Mouse (Mus musculus) intestine, embryonic 14.5 days (tissue): ENCODE measurements at regions not wholly inside any gene's neighbourhood (a gene's known extent, or its start where the extent isn't known, plus 50 kb on each side); places are given as distances from the start of the nearest gene placed in this dataset.

Source experiments
- ATAC-seq: fragments of 200-750 bp; cut with Nextera tagmentation; replicated peaks from 2 replicates; pipeline ENCODE4 v1.8.0; 2017; ENCODE audit warnings: low read depth, moderate number of reproducible peaks, moderate TSS enrichment, moderate library complexity; ENCODE audit not compliant: low FRiP score, low TSS enrichment
- DNase-seq: peaks from one replicate; pipeline ENCODE4 v3.0.0-alpha.2; 2018; ENCODE audit warnings: low spot score
- H3K27ac ChIP-seq: fragments of 300-500 bp; sonication (generic); 2 replicates; pipeline ENCODE4 v1.5.1; 2014; ENCODE audit warnings: low read depth, mild to moderate bottlenecking, control low read depth
- H3K27me3 ChIP-seq: fragments of 300-500 bp; sonication (generic); replicated peaks from 2 replicates; pipeline ENCODE4 v1.6.1; 2014; ENCODE audit warnings: low read length, control low read depth; ENCODE audit not compliant: control insufficient read depth, insufficient read depth
- H3K36me3 ChIP-seq: fragments of 300-500 bp; sonication (generic); 2 replicates; pipeline ENCODE4 v1.6.1; 2014; ENCODE audit warnings: low read length, control low read depth; ENCODE audit not compliant: control insufficient read depth, insufficient read depth
- H3K4me1 ChIP-seq: fragments of 300-500 bp; sonication (generic); replicated peaks from 2 replicates; pipeline ENCODE4 v1.6.1; 2014; ENCODE audit warnings: low read length, control low read depth, mixed read lengths; ENCODE audit not compliant: control insufficient read depth, insufficient read depth
- H3K4me2 ChIP-seq: fragments of 300-500 bp; sonication (generic); 2 replicates; pipeline ENCODE4 v1.6.1; 2014; ENCODE audit warnings: low read length
- H3K4me3 ChIP-seq: fragments of 300-500 bp; sonication (generic); 2 replicates; pipeline ENCODE4 v1.5.1; 2014; ENCODE audit warnings: low read depth, low read length, control low read depth, mixed read lengths
- H3K9ac ChIP-seq: fragments of 300-500 bp; sonication (generic); 2 replicates; pipeline ENCODE4 v1.6.1; 2014; ENCODE audit warnings: mild to moderate bottlenecking, low read length
- H3K9me3 ChIP-seq: fragments of 300-500 bp; sonication (generic); 2 replicates; pipeline ENCODE4 v1.6.1; 2016; ENCODE audit warnings: low read length, control low read depth; ENCODE audit not compliant: control insufficient read depth
- WGBS: fragments of 180-500 bp; shearing (Covaris S2); extraction: QIAGEN DNeasy Blood & Tissue Kit; methylation state at CpG from one replicate; pipeline ENCODE4 v1.1.7; 2014; 5-methylcytosine and 5-hydroxymethylcytosine counted together

- no peak for DNase-seq
- H3K9ac ChIP-seq: no peak overlapping the region
- H3K4me3 ChIP-seq: no peak overlapping the region
- no peak overlapping the region for H3K4me2 ChIP-seq
- H3K27ac ChIP-seq: no peak overlapping the region
- ATAC-seq: no peak
- H3K4me1 ChIP-seq: 0 out of 2 replicates have a peak, but pooled peaks cover 7% of the 10 kb centered on the region
- H3K27me3 ChIP-seq: no peaks in the 10 kb centered on the region
- H3K9me3 ChIP-seq: no peaks in the 10 kb centered on the region
- H3K36me3 ChIP-seq: no peaks in the 10 kb centered on the region
- WGBS: 61% methylated on average over 6 of the region's 6 CpGs
These were observed 85.4 kb downstream of the Rpap3 start for GRCm38 (mm10) chr15:97620261-97620660.

DNA sequence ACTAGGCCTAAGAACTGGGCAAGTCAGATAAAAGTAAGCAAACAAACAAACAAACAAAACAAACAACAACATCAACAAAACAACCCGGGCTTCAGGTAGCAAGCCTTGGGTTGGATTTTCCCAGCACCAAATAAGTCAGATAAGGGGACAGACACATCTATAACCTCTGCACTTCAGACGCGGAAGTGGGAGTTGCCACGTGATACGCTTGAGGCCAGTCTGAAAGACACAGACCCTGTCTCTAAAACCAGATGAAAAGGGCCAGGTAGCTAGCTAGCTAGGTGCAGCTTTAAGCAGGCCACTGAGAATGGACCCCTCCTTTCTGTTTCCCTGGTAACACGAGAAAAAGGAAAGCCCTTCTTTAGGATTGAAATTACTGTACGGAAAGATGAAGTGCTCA, 85.9 kb downstream of the Rpap3 start:
- no peak overlapping the region for H3K9ac ChIP-seq
- H3K4me3 ChIP-seq: no peak overlapping the region
- no peaks in the 10 kb centered on the region for H3K9me3 ChIP-seq
- 0 out of 2 replicates have a peak, but pooled peaks cover 7% of the 10 kb centered on the region for H3K4me1 ChIP-seq
- WGBS: 84% methylated on average over 7 of the region's 7 CpGs
- no peaks in the 10 kb centered on the region for H3K27me3 ChIP-seq
- no peak for DNase-seq
- ATAC-seq: no peak
- H3K4me2 ChIP-seq: no peak overlapping the region
- H3K36me3 ChIP-seq: no peaks in the 10 kb centered on the region
- H3K27ac ChIP-seq: no peak overlapping the region

DNA sequence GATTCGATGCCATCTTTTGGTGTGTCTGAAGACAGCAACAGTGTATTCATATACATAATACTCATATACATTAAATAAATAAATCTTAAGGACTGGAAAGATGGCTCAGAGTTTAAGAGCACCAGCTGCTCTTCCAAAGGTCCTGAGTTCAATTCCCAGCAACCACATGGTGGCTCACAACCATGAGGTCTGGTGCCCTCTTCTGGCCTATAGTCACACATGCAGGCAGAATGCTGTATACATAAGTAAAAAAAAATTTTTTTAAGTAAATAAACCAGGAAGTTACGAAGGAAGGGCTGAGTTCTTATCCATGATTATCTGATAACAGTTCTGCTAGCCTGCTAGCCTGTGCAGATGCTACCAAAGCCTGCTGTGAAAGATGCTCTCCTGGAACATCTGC, 93.3 kb downstream of the Rpap3 start:
- Histone ChIP-seq H3K4me3 (no peak overlapping the region), H3K9ac (no peak overlapping the region), H3K9me3 (no peaks in the 10 kb centered on the region), H3K36me3 (no peaks in the 10 kb centered on the region), H3K4me2 (no peak overlapping the region), H3K27ac (no peak overlapping the region), H3K27me3 (no peaks in the 10 kb centered on the region), H3K4me1 (no peaks in the 10 kb centered on the region)
- DNase-seq: no peak
- no peak for ATAC-seq
- 82% methylated on average over 2 of the region's 2 CpGs for WGBS

DNA sequence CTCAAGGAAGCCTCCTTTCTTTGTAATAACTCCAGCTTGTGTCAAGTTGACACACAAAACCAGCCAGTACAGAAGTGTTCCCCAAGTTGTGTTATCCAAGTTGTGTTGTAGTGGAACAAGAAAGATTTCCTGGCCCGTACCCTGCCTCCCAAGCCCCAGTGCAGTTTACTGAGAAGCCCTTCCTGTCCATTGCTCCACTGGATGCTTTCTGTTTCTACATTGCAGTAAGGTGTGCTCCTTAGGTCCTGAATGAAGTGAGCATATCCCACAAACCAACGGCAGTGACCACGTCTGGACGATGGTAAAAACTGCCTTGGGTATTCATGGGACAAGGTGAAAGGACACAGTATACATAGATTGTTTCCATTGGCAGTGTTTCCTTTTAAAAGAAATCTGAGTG, 94.9 kb downstream of the Rpap3 start:
- WGBS: 92% methylated on average over 4 of the region's 4 CpGs
- Histone ChIP-seq H3K4me1 (peaks cover 7% of the 10 kb centered on the region), H3K27me3 (no peaks in the 10 kb centered on the region), H3K9me3 (no peaks in the 10 kb centered on the region), H3K4me3 (no peak overlapping the region), H3K4me2 (no peak overlapping the region), H3K27ac (no peak overlapping the region), H3K9ac (no peak overlapping the region), H3K36me3 (no peaks in the 10 kb centered on the region)
- ATAC-seq: no peak
- DNase-seq: no peak

DNA sequence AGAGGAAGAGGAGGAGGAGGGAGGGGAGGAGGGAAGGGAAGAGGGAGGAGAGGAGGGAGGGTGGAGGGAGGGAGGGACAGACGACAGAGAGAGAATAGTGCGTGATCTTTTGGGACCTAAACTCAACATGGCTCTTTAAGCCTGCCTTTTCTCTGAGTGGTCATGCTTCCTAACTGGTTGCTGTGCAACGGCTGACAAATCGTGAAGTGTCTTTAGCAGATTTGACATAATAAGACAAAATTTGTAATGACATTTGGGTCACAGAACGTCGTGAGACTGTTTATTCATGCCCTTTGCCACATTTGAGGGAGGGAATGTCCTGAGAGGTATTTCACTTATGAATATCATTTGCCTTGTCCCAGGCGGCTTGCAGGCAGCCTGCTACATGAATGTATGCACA, 96.1 kb downstream of the Rpap3 start:
- Histone ChIP-seq H3K9ac (no peak overlapping the region), H3K27ac (no peak overlapping the region), H3K4me3 (no peak overlapping the region), H3K27me3 (no peaks in the 10 kb centered on the region), H3K9me3 (no peaks in the 10 kb centered on the region), H3K4me1 (peaks cover 7% of the 10 kb centered on the region), H3K4me2 (no peak overlapping the region), H3K36me3 (no peaks in the 10 kb centered on the region)
- WGBS: 69% methylated on average over 7 of the region's 7 CpGs
- ATAC-seq: no peak
- no peak for DNase-seq

DNA sequence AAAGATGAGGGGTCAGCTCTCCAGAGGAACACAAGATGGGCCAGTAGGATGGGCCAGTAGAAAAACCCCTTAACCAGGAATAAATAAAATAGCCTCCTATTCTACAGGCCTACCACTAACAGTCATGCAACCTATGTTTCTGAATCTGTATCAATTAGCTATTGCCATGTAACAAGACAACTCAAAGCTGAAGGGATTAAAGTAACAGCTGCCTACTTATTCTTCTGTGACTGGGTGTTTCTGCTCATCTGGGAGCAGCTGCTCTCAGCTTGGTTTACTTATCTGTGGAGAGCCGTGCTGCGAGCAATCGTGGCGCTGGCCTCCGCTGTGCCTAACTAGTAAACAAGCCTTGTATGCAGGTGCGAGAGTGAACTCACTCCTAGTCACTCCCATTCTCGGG, 97.0 kb downstream of the Rpap3 start:
- Histone ChIP-seq H3K4me2 (no peak overlapping the region), H3K36me3 (no peaks in the 10 kb centered on the region), H3K27me3 (no peaks in the 10 kb centered on the region), H3K9ac (no peak overlapping the region), H3K4me1 (peaks cover 7% of the 10 kb centered on the region), H3K9me3 (no peaks in the 10 kb centered on the region), H3K4me3 (no peak overlapping the region), H3K27ac (no peak overlapping the region)
- no peak for ATAC-seq
- 78% methylated on average over 7 of the region's 7 CpGs for WGBS
- no peak for DNase-seq

DNA sequence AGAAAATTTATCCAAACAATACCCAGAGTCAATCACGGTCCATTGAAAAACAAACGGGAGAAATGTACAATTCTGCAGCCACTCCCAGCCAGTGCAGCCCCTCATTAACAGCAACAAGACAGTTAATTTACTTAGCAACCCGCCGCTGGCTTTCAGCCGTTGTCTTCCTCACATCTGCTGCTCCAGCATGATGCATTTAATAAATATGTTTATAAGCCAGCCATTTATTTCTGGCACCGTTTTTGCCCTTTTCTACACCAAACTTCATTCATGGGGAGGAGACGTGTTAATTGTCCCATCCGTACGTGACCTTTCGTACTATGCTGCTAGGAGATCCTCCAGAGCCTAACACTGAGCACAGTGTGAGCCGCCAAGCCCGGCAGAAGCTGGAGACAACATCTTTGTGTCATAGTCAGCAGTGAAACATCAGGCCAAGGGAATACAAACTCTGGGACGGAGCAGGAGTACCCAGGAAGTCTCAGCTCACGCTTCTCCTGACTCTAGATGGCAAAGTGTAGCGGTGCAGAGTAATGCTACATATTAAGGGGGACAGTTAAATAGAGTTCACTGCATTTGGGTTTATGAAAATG, 97.9 kb downstream of the Rpap3 start:
- H3K4me3 ChIP-seq: no peak overlapping the region
- no peak overlapping the region for H3K27ac ChIP-seq
- ATAC-seq (no peak), DNase-seq (no peak)
- H3K4me2 ChIP-seq: no peak overlapping the region
- peaks cover 7% of the 10 kb centered on the region for H3K4me1 ChIP-seq
- no peak overlapping the region for H3K9ac ChIP-seq
- no peaks in the 10 kb centered on the region for H3K36me3 ChIP-seq
- WGBS: 75% methylated on average over 15 of the region's 15 CpGs
- no peaks in the 10 kb centered on the region for H3K9me3 ChIP-seq
- no peaks in the 10 kb centered on the region for H3K27me3 ChIP-seq

GRCm38 (mm10) chr15:97606630-97607381, 98.8 kb downstream of the Rpap3 start:
- H3K27ac ChIP-seq: no peak overlapping the region; the same call in 1 of the 2 replicates
- peak overlapping the region; percentile 22 for H3K9ac ChIP-seq
- no peaks in the 10 kb centered on the region for H3K9me3 ChIP-seq
- H3K4me3 ChIP-seq: peak overlapping the region; percentile 25
- H3K36me3 ChIP-seq: no peaks in the 10 kb centered on the region
- H3K4me2 ChIP-seq: peak overlapping the region; percentile 53
- H3K27me3 ChIP-seq: no peaks in the 10 kb centered on the region
- peak; percentile 85 for ATAC-seq
- 12% methylated on average over 25 of the region's 25 CpGs for WGBS
- DNase-seq: peak; percentile 73
- H3K4me1 ChIP-seq: peaks cover 7% of the 10 kb centered on the region

- H3K4me3 ChIP-seq: peak overlapping the region; percentile 25
- no peak overlapping the region for H3K27ac ChIP-seq
- peak overlapping the region; percentile 53 for H3K4me2 ChIP-seq
- WGBS: 44% methylated on average over 6 of the region's 6 CpGs
- H3K36me3 ChIP-seq: no peaks in the 10 kb centered on the region
- DNase-seq: no peak
- ATAC-seq: no peak
- H3K9ac ChIP-seq: no peak overlapping the region
- H3K4me1 ChIP-seq: peaks cover 7% of the 10 kb centered on the region
- no peaks in the 10 kb centered on the region for H3K9me3 ChIP-seq
- H3K27me3 ChIP-seq: no peaks in the 10 kb centered on the region
These were observed 99.4 kb downstream of the Rpap3 start for GRCm38 (mm10) chr15:97606232-97606629.
